Mouse (Mus musculus) adrenal gland, postnatal 4 days (tissue): ENCODE results near the gene Drap1. TPM values are rescaled to one million over a fixed set of nuclear protein-coding genes. Genes with fewer than 3 reads are reported as not detected.

Experiments
- DNase-seq, 2 experiments: peaks; one replicate each; pipeline ENCODE4 v3.0.0; 2021 to 2022; ENCODE audit warnings: low spot score in 2 of 2, mixed read lengths in 2 of 2
- long read RNA-seq, 2 experiments: library from polyadenylated mRNA; stranded (forward); transcript quantifications; one replicate each; pipeline ENCODE4 v2.0.0; 2021
- total RNA-seq, 2 experiments: library from RNA; stranded (reverse); gene quantifications; 2 replicates each; pipeline ENCODE4 v1.2.3; 2021

Drap1 gene
- 100 to 1,000 TPM; 236 to 266 TPM for total RNA-seq
- long read RNA-seq, experiment 1, transcript Drap1-203 (7 exons, 939 nt) = minor isoform, 24 of 332 reads
- long read RNA-seq, experiment 1, transcript Drap1-201 (7 exons, 992 nt) = major isoform, 244 of 332 reads
- long read RNA-seq, experiment 1, transcript Drap1-204 (3 exons, 674 nt) = minor isoform, 5 of 332 reads
- long read RNA-seq, experiment 1, partial matches to known transcripts = 27 of 332 reads
- long read RNA-seq, experiment 1, other reads (novel, unspliced or antisense) = 28 of 332 reads
- long read RNA-seq, experiment 2, transcript Drap1-201 (7 exons, 992 nt) = major isoform, 220 of 300 reads
- long read RNA-seq, experiment 2, transcript Drap1-210 (7 exons, 727 nt) = minor isoform, 14 of 300 reads
- long read RNA-seq, experiment 2, transcript Drap1-203 (7 exons, 939 nt) = minor isoform, 17 of 300 reads
- long read RNA-seq, experiment 2, partial matches to known transcripts = 21 of 300 reads
- long read RNA-seq, experiment 2, other reads (novel, unspliced or antisense) = 20 of 300 reads

DNA sequence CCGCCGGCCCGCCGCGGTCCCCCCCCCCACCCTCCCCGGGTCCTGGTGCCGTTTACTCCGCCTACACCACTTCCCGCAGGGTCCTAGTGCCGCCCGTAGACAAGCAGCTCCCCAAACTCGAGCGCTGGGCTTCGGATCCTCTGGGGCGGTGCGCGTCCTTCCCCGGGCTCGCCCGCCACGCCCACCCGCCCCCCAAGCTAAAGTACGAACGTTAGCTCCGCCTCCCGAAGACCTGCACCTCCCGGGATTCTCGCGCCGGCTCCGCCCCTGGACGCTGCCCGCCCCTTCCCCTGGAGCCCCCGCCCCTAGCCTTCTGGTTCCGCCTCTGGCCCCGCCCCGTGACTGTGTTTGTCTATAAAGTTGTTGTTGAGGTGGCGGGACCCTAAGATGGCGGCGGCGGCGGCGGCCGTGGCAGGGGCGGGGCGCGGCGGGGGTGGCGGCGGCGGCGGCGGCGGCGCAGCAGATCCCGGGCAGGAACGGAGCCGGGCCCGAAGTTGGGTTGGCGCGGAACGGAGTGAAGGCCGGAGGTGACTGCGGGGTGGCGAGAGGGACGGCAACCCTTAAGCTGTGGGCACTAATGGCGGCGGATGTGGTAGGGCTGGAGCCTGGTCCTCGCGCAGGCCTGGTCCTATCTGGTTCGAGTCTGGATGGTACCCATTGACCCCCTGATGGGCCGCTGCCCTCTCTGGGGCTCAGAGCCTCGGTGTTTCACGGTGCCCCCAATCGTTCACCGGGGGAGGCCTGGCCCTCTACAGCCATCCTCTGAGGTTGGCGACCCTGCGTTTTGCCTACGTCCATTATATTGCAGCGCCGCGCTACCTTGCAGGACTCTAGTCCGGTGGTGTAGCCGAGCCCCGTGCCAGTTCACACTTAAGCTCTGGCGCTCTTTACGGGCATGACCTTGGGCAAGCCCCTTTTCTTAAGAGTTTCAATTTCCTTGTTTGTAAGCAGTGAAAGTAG, at the start of gene Drap1, which contains the start of gene AI837181:
Drap1 (minus strand) TSS at position 198 of the 960 bp plus-strand sequence.
AI837181 (plus strand) TSS at position 363 of the 960 bp plus-strand sequence.
- peak; percentile 90 to 98 for DNase-seq

GRCm38 (mm10) chr19:5473720-5474119, 48.9 kb upstream of the Drap1 start, which contains the start of gene Efemp2:
TSS of gene Efemp2 (plus strand) at chr19:5473954.
- peak; percentile 43 to 73 for DNase-seq

DNA sequence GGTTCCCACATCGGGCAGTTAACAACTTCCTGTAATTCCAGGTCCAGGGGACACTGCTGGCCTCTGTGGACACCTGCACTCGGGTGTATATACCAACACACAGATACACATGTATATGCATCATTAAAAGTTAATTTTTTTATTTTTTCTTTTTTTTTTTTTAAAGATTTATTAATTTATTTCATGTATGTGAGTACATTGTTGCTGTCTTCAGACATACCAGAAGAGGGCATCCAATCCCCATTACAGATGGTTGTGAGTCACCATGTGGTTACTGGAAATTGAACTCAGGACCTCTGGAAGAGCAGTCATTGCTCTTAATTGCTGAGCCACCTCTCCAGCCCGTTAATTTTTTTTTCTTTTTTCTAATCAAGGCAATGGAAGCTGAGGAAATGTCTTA, 48.1 kb upstream of the Drap1 start:
- no peak for DNase-seq

DNA sequence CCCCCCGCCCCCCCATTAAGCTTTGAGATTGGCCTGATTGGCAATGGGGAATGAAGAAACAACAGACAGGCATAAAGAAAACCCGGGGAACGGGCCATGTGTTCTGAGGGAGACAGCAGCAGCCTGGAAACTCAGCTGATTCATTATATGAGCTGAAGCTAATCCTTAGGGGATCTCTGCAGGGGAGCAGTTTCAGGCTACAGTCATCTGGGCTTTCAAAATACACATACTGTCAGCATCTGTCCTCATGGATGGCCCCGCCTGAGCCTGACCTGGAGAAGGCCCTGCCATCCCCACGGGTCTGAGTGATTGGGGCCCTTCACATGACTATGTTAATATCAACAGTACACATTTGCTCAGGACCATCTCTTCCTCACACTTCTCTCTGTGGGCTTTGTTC, 47.1 kb upstream of the Drap1 start:
- DNase-seq = no peak

DNA sequence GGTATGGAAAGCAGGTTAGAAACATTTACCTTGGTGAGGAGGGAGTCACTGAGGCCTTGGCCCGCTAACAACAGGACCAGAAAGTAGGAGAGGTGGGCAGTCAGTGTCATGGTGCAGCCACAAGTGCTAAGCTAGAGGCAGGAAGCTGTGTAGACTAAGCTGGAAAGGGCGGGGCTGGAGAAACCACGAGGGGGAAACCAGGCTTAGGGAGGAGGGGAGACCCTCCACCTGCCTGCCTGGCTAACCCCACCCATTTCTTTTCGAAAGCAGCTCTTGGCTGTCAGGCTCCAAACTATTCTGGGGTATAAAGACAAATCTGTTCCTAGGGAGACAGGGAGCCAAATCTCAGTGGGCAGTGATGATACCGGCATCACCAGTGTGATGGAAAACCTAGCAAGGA, 43.6 kb upstream of the Drap1 start, which contains the start of gene Ctsw:
Ctsw (minus strand) TSS at position 134 of the 400 bp plus-strand sequence.
- DNase-seq = no peak

DNA sequence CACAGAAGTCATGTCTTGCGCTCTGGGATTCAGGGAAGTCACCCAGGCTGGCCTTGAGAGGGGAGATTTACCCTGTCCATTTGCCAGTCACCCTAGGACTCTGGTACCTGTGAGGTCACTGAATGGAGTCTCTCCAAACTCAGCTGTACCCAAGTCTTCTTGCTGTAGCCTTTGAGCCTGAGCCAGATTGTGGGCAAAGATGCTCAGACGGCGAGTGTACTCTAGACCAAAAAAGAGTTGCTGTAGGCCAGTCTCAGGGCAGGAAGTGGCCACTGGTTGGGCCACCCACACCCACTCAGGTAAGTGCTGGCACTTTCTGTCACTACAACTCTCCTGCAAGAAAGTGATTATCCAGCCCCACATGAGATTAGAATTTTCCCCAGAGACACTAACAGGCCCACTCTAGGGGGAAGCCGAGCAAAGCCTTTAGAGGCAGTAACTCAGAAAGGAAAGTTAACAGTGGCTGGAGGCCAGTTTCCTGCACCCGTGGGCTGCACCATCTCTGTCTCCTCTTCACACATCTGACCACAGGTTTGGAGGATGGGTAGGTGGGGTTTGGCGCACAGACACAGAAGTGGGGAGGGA, 42.2 kb upstream of the Drap1 start:
- no peak for DNase-seq

GRCm38 (mm10) chr19:5465037-5465436, 40.3 kb upstream of the Drap1 start:
- no peak for DNase-seq

DNA sequence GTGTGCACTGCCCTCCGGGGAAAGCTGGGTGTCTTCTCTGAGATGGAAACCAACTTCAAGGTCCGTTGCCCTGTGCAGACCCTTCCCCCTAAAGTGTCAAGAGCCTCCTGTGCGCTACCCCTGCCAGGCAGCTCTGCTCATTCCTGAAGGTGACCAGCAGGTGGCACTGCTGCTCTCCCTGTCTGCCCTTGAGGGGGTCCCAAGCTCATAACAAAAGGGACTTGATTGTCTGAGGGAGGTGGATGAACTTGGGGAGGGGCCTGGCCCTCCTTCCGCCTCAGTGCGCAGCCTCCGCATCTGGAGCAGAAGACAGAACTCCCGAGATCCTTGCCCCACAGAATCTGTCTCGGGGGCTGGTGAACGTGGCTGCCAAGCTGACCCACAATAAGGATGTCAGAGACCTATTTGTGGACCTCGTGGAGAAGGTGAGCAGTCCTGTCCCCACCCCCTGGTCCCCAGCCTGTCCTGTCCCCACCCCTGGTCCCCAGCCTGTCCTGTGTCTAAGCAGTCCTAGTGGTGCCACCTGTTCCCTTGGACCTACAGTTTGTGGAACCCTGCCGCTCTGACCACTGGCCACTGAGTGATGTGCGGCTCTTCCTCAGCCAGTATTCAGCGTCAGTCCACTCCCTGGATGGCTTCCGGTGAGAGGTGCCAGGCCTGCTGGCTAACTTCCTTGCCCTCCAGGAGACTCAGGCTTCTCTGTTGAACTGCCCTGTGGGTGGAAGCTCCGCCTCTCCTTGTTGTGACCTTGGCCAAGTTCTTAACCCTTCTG, 39.2 kb upstream of the Drap1 start:
- DNase-seq = no peak

DNA sequence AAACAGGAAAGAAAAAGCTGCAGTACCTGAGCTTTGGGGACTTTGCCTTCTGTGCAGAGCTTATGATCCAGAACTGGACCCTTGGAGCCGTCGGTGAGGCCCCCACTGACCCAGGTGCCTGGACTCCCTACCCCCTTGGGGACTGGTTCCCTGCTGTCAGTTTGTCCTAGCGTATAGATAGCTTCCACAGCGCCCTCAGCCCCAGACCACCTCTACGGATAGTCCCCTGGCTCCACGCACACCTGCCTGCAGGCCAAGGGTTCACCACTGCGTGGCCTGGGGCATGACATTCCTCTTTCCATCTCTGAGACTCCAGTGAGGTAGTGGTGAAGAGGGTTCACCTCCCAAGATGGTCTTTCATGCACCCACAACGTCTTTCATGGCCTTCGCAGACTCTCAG, 38.4 kb upstream of the Drap1 start:
- DNase-seq = no peak

- no peak for DNase-seq
Observed at GRCm38 (mm10) chr19:5461411-5461810, 36.6 kb upstream of the Drap1 start.

- DNase-seq = peak; percentile 73 to 79
Observed at GRCm38 (mm10) chr19:5460465-5460911, 35.7 kb upstream of the Drap1 start, which contains the start of gene Fibp. TSS of gene Fibp (plus strand) at chr19:5460615.

- no peak for DNase-seq
Observed at GRCm38 (mm10) chr19:5459896-5460295, 35.1 kb upstream of the Drap1 start.

DNA sequence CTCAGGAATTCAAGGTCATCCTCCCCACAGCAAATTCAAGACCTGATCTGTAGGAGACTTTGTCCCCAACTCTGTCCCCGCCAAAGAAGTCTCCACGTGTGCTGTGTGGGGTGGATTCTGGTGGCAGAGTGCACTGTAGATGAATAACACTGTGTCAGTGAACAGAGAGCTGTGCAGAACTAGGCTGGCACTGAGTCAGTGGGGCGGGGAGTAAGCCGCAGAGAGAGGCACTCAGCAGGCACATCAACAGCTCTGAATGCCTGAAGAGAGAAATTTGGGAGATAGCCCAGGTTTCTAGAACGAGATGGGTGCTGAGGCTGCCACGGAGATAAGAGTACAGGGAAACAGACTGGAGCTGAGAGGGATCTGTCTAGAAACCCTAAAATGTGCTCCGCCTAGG, 34.2 kb upstream of the Drap1 start:
- no peak for DNase-seq

GRCm38 (mm10) chr19:5457746-5458442, 33.1 kb upstream of the Drap1 start, which contains the start of gene Ccdc85b:
TSS of gene Ccdc85b (minus strand) at chr19:5457894.
- DNase-seq = no peak

DNA sequence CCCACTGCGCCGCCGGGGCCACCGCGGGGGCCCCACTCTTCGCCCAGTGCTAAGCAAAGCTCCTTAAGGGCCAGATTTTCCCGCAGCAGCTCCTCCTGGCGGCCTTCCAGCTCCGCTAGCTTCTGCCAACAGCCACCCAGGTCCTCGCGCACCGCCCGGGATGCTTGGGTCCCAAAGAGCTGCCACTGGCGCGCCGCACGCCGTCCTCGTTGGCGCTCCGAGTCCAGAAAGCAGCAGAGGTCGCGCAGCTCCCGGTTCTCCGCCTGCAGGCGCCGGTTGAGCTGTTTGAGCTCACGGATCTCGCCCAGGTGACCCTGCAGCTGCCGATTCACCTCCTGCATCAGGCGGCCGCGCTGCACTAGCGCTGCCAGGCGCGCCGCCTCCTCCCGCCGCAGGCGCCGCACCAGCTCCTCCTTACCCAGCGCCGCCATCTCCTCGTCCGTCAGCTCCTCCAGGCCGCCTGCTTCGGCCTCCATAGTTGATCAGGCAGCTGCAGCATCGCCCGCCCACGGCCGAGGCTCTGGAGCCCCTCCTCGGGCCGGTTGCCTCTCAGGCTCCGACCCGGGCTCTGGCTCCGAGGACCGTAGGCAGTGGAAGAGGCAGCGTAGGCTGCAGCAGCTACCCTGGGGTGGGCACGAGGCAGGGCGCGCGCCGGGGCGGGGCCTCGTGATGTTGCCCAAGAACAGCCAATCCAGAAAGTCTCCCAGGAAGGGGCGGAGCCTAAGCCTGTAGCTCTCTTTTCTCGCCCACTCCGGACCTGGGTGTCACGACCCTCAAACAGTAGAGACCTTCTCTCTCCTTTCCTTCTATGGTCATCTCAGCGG, 32.4 kb upstream of the Drap1 start:
- DNase-seq = peak; percentile 81 to 89

- no peak for DNase-seq
Observed at GRCm38 (mm10) chr19:5456241-5456921, 31.6 kb upstream of the Drap1 start.

DNA sequence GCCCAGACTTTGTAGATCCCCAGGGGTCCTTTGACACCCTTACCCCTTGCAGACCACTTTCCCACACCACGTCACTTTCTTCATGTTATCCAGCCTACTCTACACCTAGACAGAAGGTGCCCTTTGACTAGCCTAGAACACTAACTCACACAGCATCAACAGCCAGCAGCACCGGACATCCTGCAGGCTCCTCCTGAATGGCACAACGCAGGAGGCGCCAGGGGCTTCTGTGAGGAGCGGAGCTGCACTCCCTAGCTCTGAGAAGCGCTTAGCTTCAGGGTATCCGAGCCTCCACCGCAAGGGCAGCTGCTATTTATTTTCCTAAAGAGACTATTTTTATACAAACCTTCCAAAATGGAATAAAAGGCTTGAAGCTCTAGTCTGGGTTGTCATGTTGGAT, 30.8 kb upstream of the Drap1 start:
- DNase-seq = no peak

DNA sequence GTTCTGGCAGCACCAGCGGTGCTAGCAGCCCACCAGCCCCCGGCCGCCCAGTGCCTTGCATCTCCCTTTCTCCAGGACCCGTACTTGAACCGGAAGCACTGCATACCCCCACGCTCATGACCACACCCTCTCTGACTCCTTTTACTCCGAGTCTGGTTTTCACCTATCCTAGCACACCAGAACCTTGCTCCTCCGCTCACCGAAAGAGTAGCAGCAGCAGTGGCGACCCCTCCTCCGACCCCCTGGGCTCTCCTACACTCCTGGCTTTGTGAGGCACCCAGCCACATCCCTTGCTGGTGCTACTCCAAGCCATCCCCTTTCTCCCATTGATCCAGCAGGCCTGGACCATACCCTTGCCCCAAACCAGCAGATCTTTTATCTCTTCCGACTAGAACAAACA, 30.3 kb upstream of the Drap1 start:
- no peak for DNase-seq
